Mouse (Mus musculus) MEL (cell line): ENCODE results near the gene Nfia. TPM values are rescaled to one million over a fixed set of nuclear protein-coding genes. Genes with fewer than 3 reads are reported as not detected.

Experiments
- DNase-seq: peaks from one replicate; pipeline ENCODE4 v3.0.0; 2011; ENCODE audit warnings: low read depth, low spot score
- H3K27ac ChIP-seq: 2 replicates; pipeline ENCODE4 v1.5.1; 2012; ENCODE audit warnings: low read depth, mild to moderate bottlenecking, control low read depth, low read length, moderate library complexity; ENCODE audit not compliant: control insufficient read depth
- H3K27me3 ChIP-seq, 2 experiments: fragments of 150-350 bp in 1 of 2; sonication (generic) in 1 of 2; 2 replicates each; pipeline ENCODE4 v1.6.1; 2012; ENCODE audit warnings: low read length in 2 of 2, mild to moderate bottlenecking in 2 of 2, improper control_type of control experiment in 1 of 2, moderate library complexity in 1 of 2; ENCODE audit not compliant: insufficient read depth in 2 of 2, control insufficient read depth in 1 of 2
- H3K36me3 ChIP-seq, 2 experiments: 2 replicates each; pipeline ENCODE4 v1.6.1; 2012 to 2014; ENCODE audit warnings: low read length in 2 of 2, improper control_type of control experiment in 1 of 2, inconsistent platforms in 1 of 2, mild to moderate bottlenecking in 1 of 2; ENCODE audit not compliant: insufficient read depth in 2 of 2, control insufficient read depth in 1 of 2
- H3K4me1 ChIP-seq, 2 experiments: fragments of 150-350 bp in 1 of 2; sonication (generic) in 1 of 2; 2 replicates each; pipeline ENCODE4 v1.6.1; 2012; ENCODE audit warnings: low read length in 2 of 2, improper control_type of control experiment in 1 of 2, mild to moderate bottlenecking in 1 of 2; ENCODE audit not compliant: insufficient read depth in 2 of 2, control insufficient read depth in 1 of 2
- H3K4me3 ChIP-seq, 2 experiments: fragments of 150-350 bp in 1 of 2; sonication (generic) in 1 of 2; 2 replicates each; pipeline ENCODE4 v1.5.1; 2012; ENCODE audit warnings: low read depth in 2 of 2, low read length in 2 of 2, mild to moderate bottlenecking in 2 of 2, moderate library complexity in 2 of 2, control low read depth in 1 of 2, improper control_type of control experiment in 1 of 2; ENCODE audit not compliant: control insufficient read depth in 1 of 2, insufficient read depth in 1 of 2
- H3K79me2 ChIP-seq: 2 replicates; pipeline ENCODE4 v1.6.1; 2012; ENCODE audit warnings: mild to moderate bottlenecking, low read length, moderate library complexity; ENCODE audit not compliant: control insufficient read depth, poor library complexity, insufficient read depth
- H3K9ac ChIP-seq: 2 replicates; pipeline ENCODE4 v1.6.1; 2012; ENCODE audit warnings: low read depth, mild to moderate bottlenecking, control low read depth, low read length, moderate library complexity; ENCODE audit not compliant: control insufficient read depth, poor library complexity, severe bottlenecking
- H3K9me3 ChIP-seq: fragments of 150-350 bp; sonication (generic); replicated peaks from 2 replicates; pipeline ENCODE4 v1.6.1; 2012; ENCODE audit warnings: mild to moderate bottlenecking, low read length, improper control_type of control experiment, moderate library complexity; ENCODE audit not compliant: insufficient read depth
- BHLHE40 ChIP-seq: IDR thresholded peaks from 2 replicates; pipeline ENCODE4 v1.6.1; 2012; ENCODE audit warnings: low read depth, mild to moderate bottlenecking, inconsistent platforms, low read length, improper control_type of control experiment, borderline replicate concordance
- CHD1 ChIP-seq: IDR thresholded peaks from 2 replicates; pipeline ENCODE4 v1.6.1; 2012; ENCODE audit warnings: low read depth, mild to moderate bottlenecking, inconsistent platforms, low read length, improper control_type of control experiment
- CHD2 ChIP-seq: IDR thresholded peaks from 2 replicates; pipeline ENCODE4 v1.6.1; 2011; ENCODE audit warnings: low read length, improper control_type of control experiment
- CTCF ChIP-seq, 3 experiments: IDR thresholded peaks in 2 of 3; conservative IDR thresholded peaks in 1 of 3; 2 replicates each; pipeline ENCODE4 v1.5.1; 2011 to 2012; ENCODE audit warnings: low read length in 3 of 3, low read depth in 2 of 3, mild to moderate bottlenecking in 2 of 3, improper control_type of control experiment in 1 of 3, inconsistent platforms in 1 of 3, mixed read lengths in 1 of 3, moderate library complexity in 1 of 3; ENCODE audit not compliant: control insufficient read depth in 1 of 3, insufficient read depth in 1 of 3, poor library complexity in 1 of 3, severe bottlenecking in 1 of 3
- E2F4 ChIP-seq: IDR thresholded peaks from 2 replicates; pipeline ENCODE4 v1.6.1; 2011; ENCODE audit warnings: low read depth, low read length, improper control_type of control experiment, borderline replicate concordance
- ELF1 ChIP-seq: IDR thresholded peaks from 2 replicates; pipeline ENCODE4 v1.6.1; 2014; ENCODE audit warnings: low read depth, mild to moderate bottlenecking, inconsistent platforms, low read length, improper control_type of control experiment, moderate library complexity
- EP300 ChIP-seq, 2 experiments: IDR thresholded peaks; 2 replicates each; pipeline ENCODE4 v1.6.1; 2011; ENCODE audit warnings: improper control_type of control experiment in 2 of 2, low read length in 2 of 2, low read depth in 1 of 2, mild to moderate bottlenecking in 1 of 2
- ETS1 ChIP-seq: IDR thresholded peaks from 2 replicates; pipeline ENCODE4 v1.6.1; 2012; ENCODE audit warnings: low read depth, mild to moderate bottlenecking, inconsistent platforms, low read length, improper control_type of control experiment, moderate library complexity
- GABPA ChIP-seq: IDR thresholded peaks from 2 replicates; pipeline ENCODE4 v1.6.1; 2012; ENCODE audit warnings: low read depth, mild to moderate bottlenecking, inconsistent platforms, low read length, improper control_type of control experiment, moderate library complexity
- HCFC1 ChIP-seq: IDR thresholded peaks from 2 replicates; pipeline ENCODE4 v1.6.1; 2012; ENCODE audit warnings: low read depth, mild to moderate bottlenecking, inconsistent platforms, low read length, improper control_type of control experiment, moderate library complexity
- JUND ChIP-seq: IDR thresholded peaks from 2 replicates; pipeline ENCODE4 v1.6.1; 2011; ENCODE audit warnings: low read depth, mild to moderate bottlenecking, improper control_type of control experiment, low read length
- MAFK ChIP-seq: IDR thresholded peaks from 2 replicates; pipeline ENCODE4 v1.6.1; 2011; ENCODE audit warnings: low read depth, mild to moderate bottlenecking, low read length, improper control_type of control experiment, borderline replicate concordance
- MAX ChIP-seq: IDR thresholded peaks from 2 replicates; pipeline ENCODE4 v1.6.1; 2011; ENCODE audit warnings: low read length, improper control_type of control experiment
- MAZ ChIP-seq: IDR thresholded peaks from 2 replicates; pipeline ENCODE4 v1.6.1; 2012; ENCODE audit warnings: low read depth, mild to moderate bottlenecking, inconsistent platforms, low read length, improper control_type of control experiment
- MEF2A ChIP-seq: IDR thresholded peaks from 2 replicates; pipeline ENCODE4 v1.6.1; 2014; ENCODE audit warnings: low read depth, mild to moderate bottlenecking, inconsistent platforms, low read length, improper control_type of control experiment; ENCODE audit not compliant: poor library complexity, insufficient replicate concordance, severe bottlenecking; ENCODE audit errors: extremely low read depth
- MXI1 ChIP-seq: IDR thresholded peaks from 2 replicates; pipeline ENCODE4 v1.6.1; 2011; ENCODE audit warnings: mild to moderate bottlenecking, low read depth, low read length, improper control_type of control experiment
- MYB ChIP-seq: IDR thresholded peaks from 2 replicates; pipeline ENCODE4 v1.6.1; 2011; ENCODE audit warnings: mild to moderate bottlenecking, low read depth, low read length, improper control_type of control experiment
- MYC ChIP-seq: IDR thresholded peaks from 2 replicates; pipeline ENCODE4 v1.6.1; 2011; ENCODE audit warnings: low read depth, mild to moderate bottlenecking, low read length, improper control_type of control experiment, moderate library complexity
- NELFE ChIP-seq: IDR thresholded peaks from 2 replicates; pipeline ENCODE4 v1.6.1; 2011; ENCODE audit warnings: low read depth, low read length, improper control_type of control experiment
- NRF1 ChIP-seq: IDR thresholded peaks from 2 replicates; pipeline ENCODE4 v1.6.1; 2014; ENCODE audit warnings: low read depth, mild to moderate bottlenecking, inconsistent platforms, low read length, improper control_type of control experiment, moderate library complexity; ENCODE audit not compliant: poor library complexity, insufficient read depth, severe bottlenecking
- POLR2A ChIP-seq, 2 experiments: IDR thresholded peaks; 2 replicates each; pipeline ENCODE4 v1.6.1; 2011 to 2012; ENCODE audit warnings: low read length in 2 of 2, mild to moderate bottlenecking in 2 of 2, control low read depth in 1 of 2, improper control_type of control experiment in 1 of 2, low read depth in 1 of 2, moderate library complexity in 1 of 2; ENCODE audit not compliant: control insufficient read depth in 1 of 2, insufficient read depth in 1 of 2, poor library complexity in 1 of 2
- POLR2AphosphoS2 ChIP-seq: IDR thresholded peaks from 2 replicates; pipeline ENCODE4 v1.6.1; 2011; ENCODE audit warnings: low read length, improper control_type of control experiment
- POLR2AphosphoS5 ChIP-seq: IDR thresholded peaks from 2 replicates; pipeline ENCODE4 v1.6.1; 2012; ENCODE audit warnings: low read depth, borderline replicate concordance, mild to moderate bottlenecking, inconsistent platforms, low read length, moderate library complexity, mixed read lengths
- RAD21 ChIP-seq: IDR thresholded peaks from 2 replicates; pipeline ENCODE4 v1.6.1; 2011; ENCODE audit warnings: mild to moderate bottlenecking, low read depth, low read length, improper control_type of control experiment
- RCOR1 ChIP-seq: IDR thresholded peaks from 2 replicates; pipeline ENCODE4 v1.6.1; 2012; ENCODE audit warnings: low read depth, mild to moderate bottlenecking, inconsistent platforms, low read length, improper control_type of control experiment
- SMC3 ChIP-seq: IDR thresholded peaks from 2 replicates; pipeline ENCODE4 v1.6.1; 2011; ENCODE audit warnings: low read depth, low read length, improper control_type of control experiment
- TBP ChIP-seq: IDR thresholded peaks from 2 replicates; pipeline ENCODE4 v1.8.0; 2011; ENCODE audit warnings: low read depth, low read length, improper control_type of control experiment
- TCF12 ChIP-seq: IDR thresholded peaks from 2 replicates; pipeline ENCODE4 v1.6.1; 2014; ENCODE audit warnings: low read depth, mild to moderate bottlenecking, inconsistent platforms, low read length, improper control_type of control experiment, moderate library complexity
- UBTF ChIP-seq: IDR thresholded peaks from 2 replicates; pipeline ENCODE4 v1.6.1; 2012; ENCODE audit warnings: low read depth, mild to moderate bottlenecking, inconsistent platforms, low read length, improper control_type of control experiment, moderate library complexity, borderline replicate concordance; ENCODE audit not compliant: insufficient read depth
- USF1 ChIP-seq: IDR thresholded peaks from 2 replicates; pipeline ENCODE4 v1.6.1; 2014; ENCODE audit warnings: low read depth, mild to moderate bottlenecking, inconsistent platforms, low read length, improper control_type of control experiment, moderate library complexity
- USF2 ChIP-seq, 2 experiments: IDR thresholded peaks; 2 replicates each; pipeline ENCODE4 v1.6.1; 2011 to 2012; ENCODE audit warnings: improper control_type of control experiment in 2 of 2, low read length in 2 of 2, borderline replicate concordance in 1 of 2, inconsistent platforms in 1 of 2, low read depth in 1 of 2, mild to moderate bottlenecking in 1 of 2; ENCODE audit not compliant: insufficient read depth in 1 of 2
- ZKSCAN1 ChIP-seq: IDR thresholded peaks from 2 replicates; pipeline ENCODE4 v1.6.1; 2012; ENCODE audit warnings: low read depth, mild to moderate bottlenecking, inconsistent platforms, low read length, improper control_type of control experiment, moderate library complexity
- ZMIZ1 ChIP-seq: IDR thresholded peaks from 2 replicates; pipeline ENCODE4 v1.6.1; 2012; ENCODE audit warnings: low read depth, mild to moderate bottlenecking, inconsistent platforms, low read length, improper control_type of control experiment, moderate library complexity
- ZNF384 ChIP-seq: IDR thresholded peaks from 2 replicates; pipeline ENCODE4 v1.6.1; 2012; ENCODE audit warnings: low read depth, mild to moderate bottlenecking, inconsistent platforms, low read length, improper control_type of control experiment
- polyA plus RNA-seq, 2 experiments: library from polyadenylated mRNA; stranded (reverse) in 1 of 2; unstranded in 1 of 2; fragments of >175 nt in 1 of 2; fragments of >200 nt in 1 of 2; gene quantifications; 2 replicates each; pipeline versions ENCODE4 v1.2.1 to v1.2.4; 2012; ENCODE audit warnings: low replicate concordance in 2 of 2, low read depth in 1 of 2; ENCODE audit not compliant: insufficient read length in 2 of 2, insufficient read depth in 1 of 2, missing spikeins in 1 of 2
- total RNA-seq: library from RNA; depleted of rRNA; stranded (reverse); fragments of 300-350 nt; gene quantifications from 2 replicates; pipeline ENCODE4 v1.2.3, GENCODE M21; 2012

The Nfia gene
- total and polyA plus RNA-seq, 3 experiments, result 10.2 to 20.5 (median 13.4) TPM

GRCm38 (mm10) chr4:97774446-97774950 is 2.0 kb downstream of the Nfia start (continued):
- no peak for TF ChIP-seq GABPA
- TF ChIP-seq ZMIZ1, result no peak

- Histone ChIP-seq H3K36me3 (peaks cover 0 to 4% of the 10 kb centered on the region in 2 experiments; a peak in 2 of 4 replicates), H3K9me3 (no peaks in the 10 kb centered on the region), H3K27ac (peak overlapping the region; percentile 88), H3K4me3 (peak overlapping the region; percentile 51 to 73), H3K27me3 (no peaks in the 10 kb centered on the region), H3K79me2 (peaks cover 36% of the 10 kb centered on the region), H3K4me1 (peaks cover 0 to 5% of the 10 kb centered on the region in 2 experiments; a peak in 3 of 4 replicates), H3K9ac (peak overlapping the region; percentile 83)
- DNase-seq, result peak; percentile 90
- TF ChIP-seq TCF12 (no peak), USF2 (IDR thresholded peaks at IDR 0.05; ENCODE audit: borderline replicate concordance in 1 of 2, insufficient read depth in 1 of 2, low read depth in 1 of 2, low read length in 2 of 2) (no peak), MAZ (0 out of 2 replicates have a peak, but pooled peaks have one; percentile 4), MAX (no peak), ZMIZ1 (no peak), MYB (no peak), E2F4 (peak; percentile 87; the same call in 1 of the 2 replicates), NELFE (no peak), MEF2A (no peak), BHLHE40 (no peak), EP300 (IDR thresholded peaks at IDR 0.05; ENCODE audit: low read depth in 1 of 2, low read length in 2 of 2) (no peak; a peak in 2 of 4 replicates), JUND (no peak), UBTF (peak; percentile 86; the same call in 1 of the 2 replicates), CHD1 (no peak; the same call in 1 of the 2 replicates), ZKSCAN1 (no peak), RAD21 (no peak), MXI1 (no peak), TBP (peak; percentile 82), SMC3 (no peak), NRF1 (no peak), ETS1 (peak; percentile 66), ELF1 (no peak), POLR2A (IDR thresholded peaks at IDR 0.05; ENCODE audit: control insufficient read depth in 1 of 2, insufficient read depth in 1 of 2, low read depth in 1 of 2, low read length in 2 of 2, poor library complexity in 1 of 2) (no peak; a peak in 1 of 4 replicates), ZNF384 (no peak), RCOR1 (no peak), POLR2AphosphoS5 (no peak), HCFC1 (no peak), POLR2AphosphoS2 (no peak), MAFK (no peak; the same call in 1 of the 2 replicates), USF1 (no peak), CTCF (IDR thresholded peaks at IDR 0.05 in 2 of 3, conservative IDR thresholded peaks at IDR 0.05 in 1 of 3; ENCODE audit: control insufficient read depth in 1 of 3, insufficient read depth in 1 of 3, low read depth in 2 of 3, low read length in 3 of 3, poor library complexity in 1 of 3, severe bottlenecking in 1 of 3) (peak in 2 of 3 experiments; percentile 27 to 33; a peak in 3 of 6 replicates), MYC (no peak), CHD2 (no peak)
Observed at GRCm38 (mm10) chr4:97775059-97775458, 2.5 kb downstream of the Nfia start.
